Mouse (Mus musculus): ENCODE measurements at regions not wholly inside any gene's neighbourhood (a gene's known extent, or its start where the extent isn't known, plus 50 kb on each side); places are given as distances from the start of the nearest gene placed in this dataset.

GRCm38 (mm10) chr16:95929700-95930435 is 60.9 kb downstream of the Psmg1 start:
- no peak for DNase-seq

- DNase-seq = no peak
Observed at GRCm38 (mm10) chr16:95928290-95929260, 62.2 kb downstream of the Psmg1 start.

GRCm38 (mm10) chr16:95926558-95926957 is 64.2 kb downstream of the Psmg1 start:
- no peak for DNase-seq

GRCm38 (mm10) chr16:95924716-95925115 is 66.0 kb downstream of the Psmg1 start:
- DNase-seq = no peak

DNA sequence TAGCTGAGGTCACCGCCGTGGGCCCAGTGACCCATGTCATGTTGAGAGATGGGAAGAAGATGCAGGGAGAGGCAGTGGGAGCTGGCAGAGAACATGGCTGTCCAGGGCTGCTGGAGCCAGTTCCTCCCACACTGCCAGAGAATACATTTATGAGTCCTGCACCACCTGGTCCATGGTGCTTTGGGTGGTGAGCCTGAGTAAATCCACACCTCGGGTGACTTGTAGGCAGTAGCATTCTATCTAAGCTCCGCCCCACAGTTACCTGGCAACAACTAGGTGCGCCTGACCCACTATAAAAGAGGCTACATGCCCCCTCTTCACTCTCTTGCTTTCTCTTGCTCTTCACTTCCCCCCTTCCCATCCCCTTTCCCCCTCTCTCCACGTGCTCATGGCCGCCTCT is 66.8 kb downstream of the Psmg1 start:
- DNase-seq = no peak

DNA sequence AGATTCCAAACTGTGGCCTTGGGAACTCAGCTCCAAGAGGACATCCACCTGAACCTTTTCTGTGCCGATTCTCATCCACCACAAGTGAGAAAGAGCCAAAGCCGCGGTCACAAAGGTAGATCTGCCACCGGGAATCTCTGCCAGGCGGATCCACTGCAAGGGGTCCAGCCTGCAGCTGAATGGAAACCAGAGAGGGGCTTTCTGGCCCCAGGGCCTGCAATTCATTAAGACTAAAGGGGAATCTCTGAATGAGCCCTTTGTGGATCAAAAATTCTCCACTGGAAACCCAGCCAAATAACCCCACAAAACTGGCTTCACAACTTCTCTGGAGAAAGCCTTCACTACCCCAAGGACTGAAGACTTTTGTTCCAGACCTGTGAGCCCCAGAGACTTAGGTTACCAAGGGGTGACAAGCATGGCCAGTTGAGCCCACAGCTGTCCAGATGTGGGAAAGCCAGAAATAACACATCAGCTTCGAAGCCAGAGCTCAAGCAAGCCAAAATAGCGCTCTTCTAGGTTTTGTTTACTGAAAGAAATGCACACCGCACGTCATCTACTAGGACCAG is 68.3 kb downstream of the Psmg1 start:
- no peak for DNase-seq

DNA sequence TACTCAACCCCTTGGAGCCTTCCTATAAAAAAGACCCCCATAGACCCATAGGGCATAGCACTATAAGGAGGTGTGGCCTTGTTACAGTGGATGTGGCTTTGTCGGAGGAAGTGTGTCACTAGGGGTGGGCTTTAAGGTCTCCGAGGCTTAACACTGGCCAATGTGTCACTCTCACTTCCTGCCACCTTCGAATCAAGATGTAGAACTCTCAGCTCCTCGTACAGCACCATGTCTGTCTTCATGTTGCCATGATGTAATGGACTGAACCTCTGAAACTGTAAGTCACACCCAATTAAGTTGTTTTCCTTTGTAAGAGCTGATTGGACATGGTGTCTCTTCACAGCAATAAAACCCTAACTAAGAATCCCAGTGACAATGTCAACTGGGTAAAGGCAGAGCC is 69.6 kb downstream of the Psmg1 start:
- no peak for DNase-seq

- no peak for DNase-seq
Observed at GRCm38 (mm10) chr16:95918651-95919425, 71.9 kb downstream of the Psmg1 start.

GRCm38 (mm10) chr16:95917635-95918407 is 72.9 kb downstream of the Psmg1 start:
- no peak for DNase-seq

- DNase-seq = peak; percentile 29
Observed at GRCm38 (mm10) chr16:95913879-95914278, 76.9 kb downstream of the Psmg1 start.

- no peak for DNase-seq
Observed at GRCm38 (mm10) chr16:95904531-95905165, 86.1 kb downstream of the Psmg1 start.

DNA sequence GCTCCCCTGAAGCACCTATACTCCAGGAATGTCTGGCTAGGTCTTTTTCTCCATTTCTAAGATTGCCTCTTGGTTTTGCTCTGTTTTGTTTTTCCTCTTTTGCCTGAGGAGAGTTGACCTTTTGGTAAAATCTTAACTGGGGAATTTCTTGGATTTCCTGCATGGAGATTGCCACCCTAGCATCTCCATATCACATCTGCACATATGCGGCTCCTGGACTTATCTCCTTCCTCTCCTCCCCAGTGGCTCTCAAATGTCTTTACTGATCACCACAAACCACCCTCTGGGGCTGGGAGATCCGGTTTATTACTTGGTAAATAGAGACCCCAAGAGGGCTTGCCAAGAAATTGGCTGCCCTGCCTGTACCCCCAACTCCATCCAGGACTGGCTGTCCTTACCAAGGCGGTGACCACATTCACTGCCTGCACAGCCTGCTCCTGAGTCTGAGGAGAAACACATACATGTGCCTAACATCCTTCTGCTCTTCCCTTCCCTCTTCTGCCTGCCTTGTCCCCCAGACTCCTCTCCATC is 87.3 kb downstream of the Psmg1 start:
- DNase-seq = no peak

DNA sequence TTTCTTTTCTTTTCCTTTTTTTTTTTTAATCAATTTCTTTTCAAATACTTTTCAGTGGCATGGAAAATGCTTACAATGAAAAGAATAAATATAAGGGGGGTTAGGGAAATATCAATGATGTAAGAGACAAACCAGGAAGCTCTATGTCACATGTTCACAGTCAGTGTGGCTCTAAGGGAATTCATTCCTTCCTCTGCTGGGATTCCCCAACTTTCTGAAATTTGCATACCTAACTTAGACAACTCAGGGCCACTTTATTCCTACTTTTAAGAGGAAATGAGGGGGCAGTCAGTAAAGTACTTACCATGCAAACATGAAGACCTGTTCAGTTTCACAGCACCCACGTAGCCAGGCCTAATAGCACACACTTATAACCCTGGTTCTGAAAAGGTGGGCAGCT is 88.6 kb downstream of the Psmg1 start:
- no peak for DNase-seq

DNA sequence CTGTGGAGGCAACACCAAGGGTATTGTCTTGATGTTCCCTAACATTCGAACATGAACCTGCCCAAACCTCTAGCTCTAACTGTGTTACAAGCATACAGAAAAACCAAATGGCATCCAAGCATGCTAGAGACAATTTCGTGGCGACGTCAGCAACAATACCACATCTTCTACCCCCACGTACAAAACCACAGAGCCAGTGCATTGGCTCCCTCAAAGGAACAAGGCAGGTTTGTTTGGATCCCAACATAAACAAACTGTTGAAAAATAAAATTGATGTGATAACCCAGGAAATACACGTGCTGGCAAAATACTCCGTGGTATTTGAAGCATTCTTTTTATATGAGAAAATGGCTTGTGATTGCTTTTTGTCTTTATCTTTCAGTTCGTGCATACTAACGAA is 89.4 kb downstream of the Psmg1 start:
- no peak for DNase-seq

DNA sequence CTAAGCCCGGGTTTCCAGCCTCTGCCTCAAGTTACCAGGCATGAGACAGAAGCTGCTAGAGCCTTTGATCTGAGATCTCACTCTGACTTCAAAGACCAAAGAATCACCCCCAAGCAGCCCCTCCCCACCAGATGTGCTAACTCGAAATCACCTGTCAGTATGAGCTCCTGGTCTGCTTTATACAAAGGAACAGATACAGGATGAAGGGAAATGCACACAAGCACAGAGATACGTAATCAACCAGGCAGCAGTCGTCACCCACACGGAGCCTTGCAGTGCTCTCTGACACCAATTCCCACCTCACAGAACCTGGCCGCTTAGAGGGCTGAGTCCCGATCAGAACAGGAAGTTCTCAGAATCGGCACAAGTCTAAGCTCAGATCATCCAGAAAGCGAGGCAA is 90.6 kb downstream of the Psmg1 start:
- DNase-seq = no peak

GRCm38 (mm10) chr16:95899672-95900071 is 91.1 kb downstream of the Psmg1 start:
- DNase-seq = no peak

- DNase-seq = no peak
Observed at GRCm38 (mm10) chr16:95897843-95898242, 92.9 kb downstream of the Psmg1 start.

DNA sequence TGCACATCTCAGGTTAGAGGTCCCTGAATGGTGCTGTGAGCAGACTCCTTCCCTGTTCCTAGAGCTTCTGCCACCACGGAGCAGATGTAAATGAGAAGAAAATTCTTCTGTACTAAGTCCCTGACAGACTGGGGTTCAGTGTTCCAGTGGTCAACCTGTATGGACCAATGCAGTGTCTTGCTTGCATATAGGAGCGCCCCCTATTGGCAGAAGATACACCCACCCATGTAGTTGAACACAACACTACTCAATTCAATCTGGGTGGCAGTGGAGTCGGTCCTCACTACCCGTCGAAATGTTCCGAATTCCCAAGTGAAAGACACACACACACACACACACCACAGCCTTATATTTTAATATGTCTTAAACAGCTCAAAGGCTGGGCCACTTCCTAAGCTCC is 94.6 kb downstream of the Psmg1 start:
- no peak for DNase-seq

- no peak for DNase-seq
Observed at GRCm38 (mm10) chr16:95893534-95894290, 97.0 kb downstream of the Psmg1 start.

DNA sequence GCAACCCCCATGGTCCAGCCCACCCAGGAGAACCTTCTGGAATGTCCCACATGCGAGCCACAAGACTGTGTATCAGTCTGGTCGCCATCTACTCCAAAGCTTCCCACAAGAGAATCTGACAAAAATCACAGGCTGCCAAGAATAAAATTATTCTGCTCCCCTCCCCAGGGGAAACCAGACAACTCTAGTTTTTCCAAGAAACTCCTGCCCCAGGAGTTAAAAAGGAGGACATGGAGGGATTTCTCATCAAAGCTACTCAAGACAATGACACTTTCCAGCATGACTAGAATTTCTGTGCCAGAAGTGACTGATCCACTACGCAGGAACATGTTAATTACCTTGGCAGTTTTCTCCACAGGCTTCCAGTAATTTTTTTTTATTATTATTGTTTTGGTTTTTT is 98.4 kb downstream of the Psmg1 start:
- DNase-seq = no peak

DNA sequence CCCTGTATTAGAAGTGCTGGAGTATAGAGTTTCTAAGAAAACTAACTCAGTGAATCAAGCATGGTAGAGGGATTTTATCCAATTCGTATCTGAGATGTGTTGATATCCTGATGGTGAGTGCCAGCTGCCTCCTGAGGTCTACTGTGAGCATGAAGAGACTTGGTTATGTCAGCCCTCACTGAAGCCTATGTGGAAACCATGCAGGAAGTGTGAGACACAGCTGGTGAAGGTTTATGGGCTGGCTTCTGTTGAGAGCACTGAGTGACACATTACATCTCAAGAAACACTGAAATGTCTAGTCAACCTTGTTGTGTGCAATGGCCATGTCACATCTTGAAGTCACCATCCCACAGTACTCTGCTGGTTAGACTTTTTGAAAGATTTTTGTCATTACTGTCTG is 104.6 kb downstream of the Psmg1 start:
- DNase-seq = no peak

All from right cerebral cortex, postnatal 4 days (tissue).